Mouse (Mus musculus) midbrain, embryonic 12.5 days (tissue): ENCODE measurements at regions not wholly inside any gene's neighbourhood (a gene's known extent, or its start where the extent isn't known, plus 50 kb on each side); places are given as distances from the start of the nearest gene placed in this dataset.

Experiments used
- ATAC-seq: fragments of 200-750 bp; cut with Nextera tagmentation; 2 replicates; pipeline ENCODE4 v1.8.0; 2017; ENCODE audit warnings: low read depth, moderate TSS enrichment, moderate library complexity; ENCODE audit not compliant: low FRiP score
- H3K27ac ChIP-seq: fragments of 300-500 bp; sonication (generic); replicated peaks from 2 replicates; pipeline ENCODE4 v1.5.1; 2016; ENCODE audit warnings: mild to moderate bottlenecking
- H3K27me3 ChIP-seq: fragments of 300-500 bp; sonication (generic); 2 replicates; pipeline ENCODE4 v1.6.1; 2016; ENCODE audit warnings: mild to moderate bottlenecking
- H3K36me3 ChIP-seq: fragments of 300-500 bp; sonication (generic); 2 replicates; pipeline ENCODE4 v1.6.1; 2016
- H3K4me1 ChIP-seq: fragments of 300-500 bp; sonication (generic); 2 replicates; pipeline ENCODE4 v1.6.1; 2016
- H3K4me2 ChIP-seq: fragments of 300-500 bp; sonication (generic); replicated peaks from 2 replicates; pipeline ENCODE4 v1.6.1; 2016; ENCODE audit warnings: mild to moderate bottlenecking, moderate library complexity
- H3K4me3 ChIP-seq: fragments of 300-500 bp; sonication (generic); 2 replicates; pipeline ENCODE4 v1.5.1; 2016; ENCODE audit warnings: mild to moderate bottlenecking
- H3K9ac ChIP-seq: fragments of 300-500 bp; sonication (generic); replicated peaks from 2 replicates; pipeline ENCODE4 v1.6.1; 2016; ENCODE audit warnings: mild to moderate bottlenecking, moderate library complexity
- H3K9me3 ChIP-seq: fragments of 300-500 bp; sonication (generic); 2 replicates; pipeline ENCODE4 v1.6.1; 2016; ENCODE audit warnings: mild to moderate bottlenecking
- WGBS: fragments of 180-500 bp; shearing (Covaris S2); methylation state at CpG from one replicate; pipeline ENCODE4 v1.1.7; 2016; 5-methylcytosine and 5-hydroxymethylcytosine counted together

GRCm38 (mm10) chr17:91182574-91182973 lies 89.7 kb upstream of the Nrxn1 start:
- Histone ChIP-seq H3K9me3 (no peaks in the 10 kb centered on the region), H3K27me3 (no peaks in the 10 kb centered on the region), H3K9ac (no peak overlapping the region), H3K4me1 (no peaks in the 10 kb centered on the region), H3K27ac (no peak overlapping the region), H3K4me2 (no peak overlapping the region), H3K4me3 (no peak overlapping the region), H3K36me3 (no peaks in the 10 kb centered on the region)
- WGBS = 87% methylated on average over 4 of the region's 4 CpGs
- no peak for ATAC-seq

- H3K27me3 ChIP-seq = no peaks in the 10 kb centered on the region
- H3K27ac ChIP-seq = 0 out of 2 replicates have a peak overlapping the region, but pooled peaks have one; percentile 22
- no peak overlapping the region for H3K9ac ChIP-seq
- no peak overlapping the region for H3K4me2 ChIP-seq
- H3K4me3 ChIP-seq = no peak overlapping the region
- ATAC-seq = peak; percentile 42; the same call in 1 of the 2 replicates
- no peaks in the 10 kb centered on the region for H3K4me1 ChIP-seq
- WGBS = 63% methylated on average over 2 of the region's 2 CpGs
- no peaks in the 10 kb centered on the region for H3K36me3 ChIP-seq
- H3K9me3 ChIP-seq = no peaks in the 10 kb centered on the region
Observed at GRCm38 (mm10) chr17:91161834-91162233, 69.0 kb upstream of the Nrxn1 start.
